Mouse (Mus musculus) heart, adult 9 months (tissue): Measurements from ENCODE around the gene Gm17571.

Experiments
- DNase-seq, 2 experiments: peaks; one replicate each; pipeline ENCODE4 v3.0.0; 2022; ENCODE audit warnings: low spot score in 2 of 2

Gm17571 gene

DNA sequence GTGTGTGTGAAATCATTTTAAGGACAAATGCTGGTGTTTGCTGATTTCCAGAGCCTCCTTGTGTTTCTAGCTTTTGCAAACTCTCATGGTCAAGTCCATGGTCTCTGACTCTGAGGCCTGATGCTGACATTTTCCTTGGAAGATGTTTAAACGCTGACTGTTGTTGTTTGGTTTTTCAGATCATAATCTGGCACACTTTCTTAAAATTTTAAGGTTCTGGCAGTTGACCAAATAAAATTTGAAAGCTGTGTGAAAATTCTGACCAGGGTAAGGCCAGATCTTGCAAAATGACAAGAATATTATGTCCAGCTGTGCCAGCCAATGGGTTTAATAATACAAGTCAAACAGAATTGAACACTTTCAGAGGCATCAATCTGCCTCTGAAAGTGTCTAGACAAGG is 8.7 kb upstream of the Gm17571 start:
- DNase-seq: no peak

DNA sequence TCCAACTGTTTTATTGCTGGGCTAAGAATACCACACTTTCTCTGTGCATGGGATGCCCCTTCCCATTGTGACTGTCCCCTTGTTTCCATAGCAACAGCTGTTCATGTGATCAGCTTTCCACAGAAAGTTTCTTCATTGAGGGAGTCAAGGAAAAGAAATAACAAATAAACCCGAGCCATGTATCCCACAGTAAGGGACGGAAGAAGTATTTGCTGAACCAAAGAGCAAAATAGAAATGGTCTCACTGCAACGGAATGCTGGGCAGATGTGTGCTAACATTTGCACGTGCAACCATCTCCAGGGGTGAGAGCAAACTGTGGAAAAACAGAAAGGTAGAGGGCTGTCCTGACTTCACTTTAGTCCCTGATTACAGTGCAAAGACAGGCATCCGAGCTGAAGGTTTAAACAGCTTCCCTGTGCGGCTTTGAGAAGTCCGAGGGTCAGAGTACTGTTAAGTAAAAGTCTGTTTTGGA is 8.1 kb upstream of the Gm17571 start:
- no peak for DNase-seq

DNA sequence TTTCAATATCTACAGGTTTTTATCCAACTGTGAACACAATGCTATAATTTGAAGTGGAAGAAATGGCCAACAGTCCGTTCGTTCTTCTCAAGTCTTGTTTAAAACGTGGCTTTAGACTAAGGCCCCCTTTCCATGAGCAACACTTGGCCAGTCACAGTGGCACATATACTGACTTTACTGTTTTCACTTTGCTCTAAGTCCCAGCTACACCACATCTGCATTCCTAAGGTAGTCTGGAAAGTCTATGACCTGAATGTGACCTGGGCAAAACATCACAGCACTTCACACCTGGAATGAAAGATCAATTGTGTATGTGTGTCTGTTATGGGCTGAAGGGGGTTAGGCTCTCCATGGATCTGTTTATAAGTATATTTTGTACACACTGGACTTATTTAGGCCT is 2.2 kb upstream of the Gm17571 start:
- DNase-seq: no peak

DNA sequence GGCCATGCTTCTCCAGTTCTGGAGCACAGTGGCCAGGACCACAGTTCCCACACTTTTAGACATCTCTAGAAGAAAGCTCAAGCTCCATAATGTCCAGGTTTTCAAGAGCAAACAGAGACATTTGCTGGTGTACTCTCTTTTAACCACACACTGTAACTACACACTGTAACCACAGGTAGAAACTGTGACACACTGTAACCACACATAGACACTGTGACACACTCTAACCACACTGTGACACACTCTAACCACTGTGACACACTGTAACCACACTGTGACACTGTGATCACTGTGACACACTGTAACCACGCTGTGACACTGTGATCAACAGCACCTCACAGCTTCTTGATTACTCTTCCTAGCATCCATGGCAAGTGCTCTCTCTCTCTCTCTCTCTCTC is 317 bp downstream of the Gm17571 start:
- DNase-seq: no peak

DNA sequence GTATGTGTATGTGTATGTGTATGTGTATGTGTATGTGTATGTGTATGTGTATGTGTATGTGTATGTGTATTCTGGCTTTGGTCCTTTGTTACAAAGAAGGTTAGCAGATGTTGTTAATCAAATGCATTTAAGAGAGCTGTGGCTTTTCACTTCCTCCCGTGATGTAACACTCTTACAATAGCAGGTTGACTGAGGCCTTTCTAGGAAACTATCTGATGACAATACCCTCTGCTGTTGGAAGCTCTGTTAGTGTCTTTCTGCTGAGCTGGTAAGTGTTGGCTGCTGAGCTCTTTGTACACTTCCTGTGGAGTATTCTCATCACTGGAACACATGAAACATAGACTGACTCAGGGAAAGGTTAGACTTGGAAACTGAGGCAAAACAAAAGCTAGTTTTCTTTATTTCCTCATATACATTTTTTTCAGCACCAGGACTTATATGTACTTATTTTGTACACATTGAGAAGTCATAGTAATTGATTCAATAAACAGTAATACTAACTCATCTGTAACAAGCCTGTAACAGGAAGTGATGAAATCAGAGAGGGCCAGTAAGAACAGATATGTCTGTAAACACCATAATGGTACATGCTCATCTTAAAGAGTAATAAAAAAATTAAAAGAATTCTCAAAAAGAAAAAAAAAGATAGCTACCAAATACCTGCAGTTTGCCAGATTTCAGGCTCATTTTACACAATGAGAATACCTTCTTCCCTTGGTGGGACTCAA is 2.9 kb downstream of the Gm17571 start:
- peak; percentile 40 to 56 for DNase-seq

DNA sequence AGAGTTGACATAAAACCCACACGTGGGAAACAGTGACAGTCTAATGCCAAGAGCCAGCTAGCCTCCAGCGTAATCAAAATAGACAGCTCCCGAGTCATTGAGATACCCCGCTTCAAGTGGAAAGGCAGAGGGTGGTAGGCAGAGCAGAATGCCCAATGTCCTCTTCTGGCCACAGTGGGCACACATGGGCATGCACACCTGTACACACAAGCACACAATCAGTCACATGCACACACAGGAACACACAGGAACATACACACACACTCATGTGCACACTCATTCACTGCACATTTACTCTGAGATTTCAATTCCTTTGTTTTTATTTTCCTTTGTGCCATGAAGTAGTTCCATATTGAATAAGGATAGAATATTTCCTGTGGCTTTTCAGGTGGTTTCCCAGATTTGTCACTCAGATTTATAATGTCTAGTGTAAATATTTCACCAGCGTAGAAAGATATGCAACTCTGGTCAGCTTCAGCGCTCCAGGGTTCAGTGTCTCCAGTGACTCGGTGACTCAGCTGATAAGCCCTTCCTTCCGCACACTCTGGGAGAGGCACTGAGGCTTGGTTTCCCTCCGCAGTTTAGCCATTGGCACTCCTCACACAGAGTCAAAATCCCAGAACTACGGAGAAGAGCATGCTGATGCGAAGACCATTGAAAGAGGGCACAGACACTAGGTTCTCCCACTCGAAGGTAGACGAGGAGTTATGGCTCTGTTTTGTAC is 4.4 kb downstream of the Gm17571 start:
- peak in 1 of 2 experiments; percentile 38 for DNase-seq

DNA sequence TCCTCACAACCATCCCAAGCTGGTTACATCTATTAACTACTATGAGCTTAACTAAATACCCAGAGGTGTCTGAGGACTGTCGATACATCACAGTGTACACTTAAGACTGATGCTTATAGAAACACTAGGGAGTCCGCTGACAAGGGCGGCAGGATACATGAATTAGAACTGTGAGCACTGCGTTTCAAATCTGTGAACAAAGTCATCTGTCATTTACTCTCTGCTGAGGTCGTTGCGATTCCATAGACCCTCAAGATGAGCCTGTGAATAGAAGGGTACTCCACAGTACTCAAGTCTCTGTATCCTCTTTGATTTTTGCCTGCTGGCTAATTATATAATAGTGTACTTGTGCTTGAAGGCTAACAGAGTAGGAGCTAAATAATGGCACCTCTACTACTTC is 5.6 kb downstream of the Gm17571 start:
- DNase-seq: no peak

DNA sequence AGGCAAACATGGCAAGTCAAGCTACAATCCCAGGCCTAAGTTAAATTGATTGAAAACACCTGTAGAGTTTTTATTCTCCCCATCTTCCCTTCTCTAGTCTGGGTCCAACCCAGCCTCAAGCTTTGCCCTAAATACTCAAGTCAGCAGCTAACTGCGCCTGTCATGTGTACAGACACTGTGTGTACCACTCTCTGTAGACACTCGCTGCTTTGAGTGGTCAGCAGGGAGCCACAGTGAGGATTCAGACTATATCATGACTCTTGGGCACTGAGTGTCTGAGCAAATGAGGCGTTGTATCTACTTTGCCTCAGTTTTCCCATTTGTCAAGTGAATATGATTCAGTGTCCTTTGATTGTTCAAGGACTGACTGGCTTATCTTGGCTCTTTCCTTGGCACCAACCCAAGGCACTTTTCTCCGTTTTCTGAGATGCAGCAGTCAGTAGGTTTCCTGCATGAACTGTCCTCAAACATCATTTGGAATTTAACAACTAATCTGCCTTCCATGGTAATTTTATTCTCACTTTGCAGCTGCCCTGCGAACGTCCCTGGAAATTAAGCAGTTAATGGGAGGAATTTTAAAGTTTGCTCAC is 13.0 kb downstream of the Gm17571 start:
- no peak for DNase-seq

DNA sequence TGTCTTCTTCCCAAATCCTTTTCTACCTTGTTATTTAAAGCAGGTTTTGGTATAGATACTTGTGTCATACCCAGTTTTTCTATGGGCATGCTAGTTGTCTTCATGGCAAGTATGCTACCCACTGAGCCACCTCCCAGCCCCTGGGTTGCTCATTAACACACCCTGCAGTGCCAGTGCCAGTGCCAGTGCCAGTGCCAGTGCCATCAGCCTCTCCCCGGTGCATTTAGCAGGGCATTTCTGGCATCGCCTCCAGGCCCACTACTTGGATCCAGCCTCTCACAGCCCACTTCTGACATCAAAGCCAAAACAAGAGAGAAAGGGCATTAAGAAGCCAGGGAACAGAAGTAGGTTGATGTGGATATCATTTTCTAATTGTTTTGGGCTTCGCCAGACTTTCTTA is 14.9 kb downstream of the Gm17571 start:
- no peak for DNase-seq

DNA sequence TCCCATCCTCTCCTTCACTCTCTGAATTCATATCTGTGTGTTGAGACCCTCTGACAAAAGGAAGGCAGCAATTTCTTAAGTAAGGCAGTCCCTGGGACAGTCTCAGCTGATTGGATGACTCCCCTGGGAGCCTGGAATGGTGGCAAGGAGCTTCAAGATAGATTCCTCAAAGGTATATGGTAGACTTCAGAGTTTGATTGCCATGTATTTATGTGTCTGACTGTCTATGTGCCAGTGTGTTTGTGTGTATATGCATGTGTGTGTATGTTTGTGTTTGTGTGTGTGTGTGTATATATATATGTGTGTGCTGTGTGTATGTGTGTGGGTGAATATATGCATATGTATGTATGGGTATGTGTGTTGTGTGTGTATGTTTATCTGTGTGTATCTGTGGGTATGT is 15.8 kb downstream of the Gm17571 start:
- no peak for DNase-seq

DNA sequence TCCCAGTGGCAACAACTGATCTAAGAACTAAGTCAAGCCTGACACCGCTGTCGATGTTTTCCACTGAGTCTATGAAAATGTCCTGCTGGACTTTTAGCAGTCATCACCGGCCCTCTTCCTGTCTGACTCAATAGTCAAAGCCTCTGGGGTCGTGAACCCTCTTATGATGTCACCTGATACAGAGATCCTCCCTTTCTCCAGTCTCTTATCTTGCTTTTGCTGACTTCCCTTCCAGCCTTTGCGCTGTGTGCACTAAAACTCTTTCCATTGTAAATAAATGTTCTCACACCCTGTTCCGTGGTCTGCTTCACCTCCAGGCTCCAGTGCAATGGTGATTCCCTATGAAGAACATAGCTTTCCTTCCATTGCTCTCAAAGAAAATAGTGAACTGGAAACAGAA is 16.3 kb downstream of the Gm17571 start:
- DNase-seq: peak; percentile 61 to 67

DNA sequence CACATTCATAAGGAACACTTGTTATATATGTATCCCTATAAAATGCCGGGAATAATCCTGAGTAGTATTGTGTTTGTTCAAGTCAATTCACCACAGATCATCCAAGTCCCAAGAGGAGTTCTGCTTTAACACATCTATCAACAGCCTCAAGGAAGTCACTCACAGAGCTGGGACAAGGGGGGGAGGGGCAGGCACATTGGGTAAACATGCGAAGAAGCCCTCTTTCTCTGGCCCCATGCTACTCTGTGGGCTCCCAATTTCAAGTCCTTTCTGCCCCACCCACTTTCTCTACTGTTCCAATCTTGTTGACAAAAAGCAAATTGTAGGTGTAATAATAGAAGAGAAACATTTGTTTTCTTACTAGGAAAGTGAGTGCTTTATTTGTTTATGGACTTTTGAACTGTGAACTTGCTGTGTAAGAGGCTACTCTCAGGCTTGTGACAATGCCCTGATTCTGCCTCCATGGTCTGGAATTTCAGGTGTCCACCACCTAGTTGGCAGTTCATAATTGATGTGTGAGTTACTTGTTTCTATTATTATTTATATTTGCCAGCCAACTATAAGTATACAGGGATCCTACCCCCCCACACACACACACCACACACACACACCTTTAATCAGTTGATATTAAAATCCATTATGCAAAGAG is 17.0 kb downstream of the Gm17571 start:
- no peak for DNase-seq

DNA sequence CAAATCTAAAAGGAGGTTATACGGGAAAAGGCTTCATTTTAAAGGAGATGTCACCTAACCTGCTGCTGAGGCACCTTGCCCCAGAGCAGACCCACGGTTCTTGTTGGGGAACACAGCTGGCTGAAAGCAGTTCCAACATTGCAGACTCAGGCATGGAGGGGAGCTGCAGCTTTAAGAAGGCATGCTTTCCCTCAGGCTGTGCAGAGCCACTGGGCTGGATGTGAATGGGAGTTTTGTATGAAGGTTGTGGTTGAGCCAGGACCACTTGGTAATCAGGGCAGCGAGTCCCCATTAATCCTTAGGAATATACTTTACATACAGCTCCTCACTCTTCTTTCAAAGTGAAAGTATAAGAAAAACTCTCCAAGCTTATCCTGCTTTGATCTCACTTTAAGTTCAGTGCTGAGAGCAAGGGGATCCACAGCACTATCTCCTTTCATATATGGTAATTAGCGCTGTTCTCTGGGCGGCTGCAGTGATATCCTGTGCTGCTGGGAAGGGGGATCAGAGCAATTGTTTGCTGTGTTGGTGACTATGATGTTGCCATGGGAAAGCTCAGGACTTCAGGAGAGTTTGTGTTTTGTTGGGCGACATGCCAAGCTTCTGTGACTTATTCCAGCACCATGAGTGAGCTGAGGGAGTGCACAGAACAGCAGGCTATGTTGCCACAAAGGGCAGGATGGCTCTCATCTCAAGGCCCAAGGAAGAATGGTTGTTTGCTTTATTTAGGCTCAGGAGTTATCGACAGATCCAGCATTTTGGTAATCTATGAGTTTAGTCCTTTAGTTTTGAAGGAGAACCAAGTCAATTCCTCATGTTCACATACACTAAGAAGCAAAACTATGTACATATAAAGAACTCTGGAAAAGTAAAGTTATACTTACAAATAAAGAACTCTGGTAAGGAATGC is 21.3 kb downstream of the Gm17571 start:
- peak; percentile 83 to 84 for DNase-seq

DNA sequence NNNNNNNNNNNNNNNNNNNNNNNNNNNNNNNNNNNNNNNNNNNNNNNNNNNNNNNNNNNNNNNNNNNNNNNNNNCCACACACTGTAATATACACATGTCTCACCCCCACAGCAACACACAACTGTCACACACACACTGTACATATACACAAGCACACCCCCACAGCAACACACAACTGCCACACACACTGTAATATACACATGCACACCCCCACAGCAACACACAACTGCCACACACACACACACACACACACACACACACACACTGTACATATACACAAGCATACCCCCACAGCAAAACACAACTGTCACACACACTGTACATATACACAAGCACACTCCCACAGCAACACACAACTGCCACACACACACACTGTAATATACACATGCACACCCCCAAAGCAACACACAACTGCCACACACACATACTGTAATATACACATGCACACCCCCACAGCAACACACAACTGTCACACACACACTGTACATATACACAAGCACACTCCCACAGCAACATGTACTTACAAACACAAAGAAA is 32.3 kb downstream of the Gm17571 start:
- no peak for DNase-seq
